Mouse (Mus musculus) E14TG2a.4 (cell line): ENCODE measurements at regions not wholly inside any gene's neighbourhood (a gene's known extent, or its start where the extent isn't known, plus 50 kb on each side); places are given as distances from the start of the nearest gene placed in this dataset.

Source experiments
- H3K27me3 ChIP-seq: 2 replicates; pipeline ENCODE4 v1.6.1; 2014; ENCODE audit warnings: low read length, control low read depth; ENCODE audit not compliant: insufficient read depth
- H3K36me3 ChIP-seq: 2 replicates; pipeline ENCODE4 v1.6.1; 2014; ENCODE audit warnings: low read length, control low read depth; ENCODE audit not compliant: insufficient read depth
- H3K4me1 ChIP-seq: replicated peaks from 2 replicates; pipeline ENCODE4 v1.6.1; 2014; ENCODE audit warnings: low read depth, low read length, control low read depth
- H3K4me3 ChIP-seq: replicated peaks from 2 replicates; pipeline ENCODE4 v1.5.1; 2014; ENCODE audit warnings: mild to moderate bottlenecking, low read length
- H3K9me3 ChIP-seq: 2 replicates; pipeline ENCODE4 v1.6.1; 2014; ENCODE audit warnings: low read length, control low read depth
- CTCF ChIP-seq: conservative IDR thresholded peaks from 2 replicates; pipeline ENCODE4 v1.5.1; 2014; ENCODE audit warnings: low read length
- NANOG ChIP-seq: IDR thresholded peaks from 2 replicates; pipeline ENCODE4 v1.6.1; 2014; ENCODE audit warnings: borderline replicate concordance, low read length, mixed read lengths
- POU5F1 ChIP-seq: IDR thresholded peaks from 2 replicates; pipeline ENCODE4 v1.6.1; 2014; ENCODE audit warnings: low read length, borderline replicate concordance

GRCm38 (mm10) chr1:50806321-50806720, 94.1 kb upstream of the Tmeff2 start:
- H3K27me3 ChIP-seq: no peaks in the 10 kb centered on the region
- no peak overlapping the region for H3K4me3 ChIP-seq
- H3K36me3 ChIP-seq: no peaks in the 10 kb centered on the region
- H3K9me3 ChIP-seq: no peaks in the 10 kb centered on the region
- TF ChIP-seq CTCF: no peak
- no peak for TF ChIP-seq NANOG
- TF ChIP-seq POU5F1: no peak
- H3K4me1 ChIP-seq: no peaks in the 10 kb centered on the region

GRCm38 (mm10) chr1:50806821-50807220, 93.6 kb upstream of the Tmeff2 start:
- no peak for TF ChIP-seq CTCF
- no peak for TF ChIP-seq POU5F1
- TF ChIP-seq NANOG: no peak
- Histone ChIP-seq H3K4me3 (no peak overlapping the region), H3K4me1 (no peaks in the 10 kb centered on the region), H3K36me3 (no peaks in the 10 kb centered on the region), H3K27me3 (no peaks in the 10 kb centered on the region), H3K9me3 (no peaks in the 10 kb centered on the region)

- H3K4me3 ChIP-seq: no peak overlapping the region
- no peaks in the 10 kb centered on the region for H3K9me3 ChIP-seq
- TF ChIP-seq CTCF (no peak), NANOG (no peak), POU5F1 (no peak)
- no peaks in the 10 kb centered on the region for H3K27me3 ChIP-seq
- H3K36me3 ChIP-seq: no peaks in the 10 kb centered on the region
- no peaks in the 10 kb centered on the region for H3K4me1 ChIP-seq
Observed at GRCm38 (mm10) chr1:50831663-50832062, 68.8 kb upstream of the Tmeff2 start.

GRCm38 (mm10) chr1:50836123-50836522, 64.3 kb upstream of the Tmeff2 start:
- Histone ChIP-seq H3K4me1 (no peaks in the 10 kb centered on the region), H3K36me3 (no peaks in the 10 kb centered on the region), H3K27me3 (no peaks in the 10 kb centered on the region), H3K4me3 (no peak overlapping the region), H3K9me3 (no peaks in the 10 kb centered on the region)
- TF ChIP-seq POU5F1 (no peak), NANOG (no peak), CTCF (no peak)

- Histone ChIP-seq H3K4me1 (no peaks in the 10 kb centered on the region), H3K9me3 (no peaks in the 10 kb centered on the region), H3K4me3 (no peak overlapping the region), H3K27me3 (no peaks in the 10 kb centered on the region), H3K36me3 (no peaks in the 10 kb centered on the region)
- TF ChIP-seq CTCF (no peak), NANOG (no peak), POU5F1 (no peak)
Observed at GRCm38 (mm10) chr1:50847156-50847555, 53.3 kb upstream of the Tmeff2 start.
